Mouse (Mus musculus) limb, embryonic 14.5 days (tissue): ENCODE measurements around the gene Apba3. TPM values are rescaled to one million over a fixed set of nuclear protein-coding genes. Genes with fewer than 3 reads are reported as not detected.

Experiments
- ATAC-seq: fragments of 200-750 bp; cut with Nextera tagmentation; 2 replicates; pipeline ENCODE4 v1.8.0; 2017; ENCODE audit warnings: low read depth, moderate number of reproducible peaks, moderate TSS enrichment; ENCODE audit not compliant: low FRiP score
- DNase-seq: peaks from one replicate; pipeline ENCODE4 v3.0.0-alpha.2; 2015; ENCODE audit warnings: low spot score
- H3K27ac ChIP-seq: fragments of 300-500 bp; sonication (generic); replicated peaks from 2 replicates; pipeline ENCODE4 v1.5.1; 2014; ENCODE audit warnings: low read depth, mild to moderate bottlenecking, low read length, moderate library complexity, mixed read lengths
- H3K27me3 ChIP-seq: fragments of 300-500 bp; sonication (generic); 2 replicates; pipeline ENCODE4 v1.6.1; 2014; ENCODE audit warnings: low read length, mixed read lengths; ENCODE audit not compliant: control insufficient read depth, insufficient read depth
- H3K36me3 ChIP-seq: fragments of 300-500 bp; sonication (generic); 2 replicates; pipeline ENCODE4 v1.6.1; 2014; ENCODE audit warnings: mild to moderate bottlenecking, low read length, moderate library complexity, mixed read lengths; ENCODE audit not compliant: control insufficient read depth, insufficient read depth
- H3K4me1 ChIP-seq: fragments of 300-500 bp; sonication (generic); 2 replicates; pipeline ENCODE4 v1.6.1; 2014; ENCODE audit warnings: antibody characterized with exemption, low read length, mixed read lengths; ENCODE audit not compliant: control insufficient read depth, insufficient read depth
- H3K4me2 ChIP-seq: fragments of 300-500 bp; sonication (generic); replicated peaks from 2 replicates; pipeline ENCODE4 v1.6.1; 2014; ENCODE audit warnings: low read depth, mild to moderate bottlenecking, low read length, moderate library complexity; ENCODE audit not compliant: severe bottlenecking
- H3K4me3 ChIP-seq: fragments of 300-500 bp; sonication (generic); replicated peaks from 2 replicates; pipeline ENCODE4 v1.5.1; 2014; ENCODE audit warnings: low read length
- H3K9ac ChIP-seq: fragments of 300-500 bp; sonication (generic); 2 replicates; pipeline ENCODE4 v1.6.1; 2014; ENCODE audit warnings: mild to moderate bottlenecking, low read depth, low read length, moderate library complexity; ENCODE audit not compliant: severe bottlenecking
- H3K9me3 ChIP-seq: fragments of 300-500 bp; sonication (generic); 2 replicates; pipeline ENCODE4 v1.6.1; 2016; ENCODE audit warnings: low read length; ENCODE audit not compliant: control insufficient read depth
- POLR2A ChIP-seq: fragments of 200-500 bp; IDR thresholded peaks from 2 replicates; pipeline ENCODE4 v1.8.0; 2012; ENCODE audit warnings: inconsistent platforms, mild to moderate bottlenecking, moderate library complexity, borderline replicate concordance; ENCODE audit not compliant: insufficient read depth, insufficient read length; ENCODE audit errors: extremely low read depth
- WGBS: fragments of 180-500 bp; shearing (Covaris S2); extraction: QIAGEN DNeasy Blood & Tissue Kit; methylation state at CpG from one replicate; pipeline ENCODE4 v1.1.7; 2014; 5-methylcytosine and 5-hydroxymethylcytosine counted together
- polyA plus RNA-seq, 2 experiments: library from polyadenylated mRNA; depleted of rRNA in 1 of 2; stranded (reverse) in 1 of 2; unstranded in 1 of 2; fragments of >200 nt; fragmentation: Nextera tagmentation in 1 of 2; extraction: Ambion mirVana in 1 of 2; gene quantifications; 2 replicates each; pipeline versions ENCODE4 v1.2.1 to v1.2.3; 2012 to 2014

Apba3 gene
- polyA plus RNA-seq, 2 experiments = 58.2 to 77.9 TPM

DNA sequence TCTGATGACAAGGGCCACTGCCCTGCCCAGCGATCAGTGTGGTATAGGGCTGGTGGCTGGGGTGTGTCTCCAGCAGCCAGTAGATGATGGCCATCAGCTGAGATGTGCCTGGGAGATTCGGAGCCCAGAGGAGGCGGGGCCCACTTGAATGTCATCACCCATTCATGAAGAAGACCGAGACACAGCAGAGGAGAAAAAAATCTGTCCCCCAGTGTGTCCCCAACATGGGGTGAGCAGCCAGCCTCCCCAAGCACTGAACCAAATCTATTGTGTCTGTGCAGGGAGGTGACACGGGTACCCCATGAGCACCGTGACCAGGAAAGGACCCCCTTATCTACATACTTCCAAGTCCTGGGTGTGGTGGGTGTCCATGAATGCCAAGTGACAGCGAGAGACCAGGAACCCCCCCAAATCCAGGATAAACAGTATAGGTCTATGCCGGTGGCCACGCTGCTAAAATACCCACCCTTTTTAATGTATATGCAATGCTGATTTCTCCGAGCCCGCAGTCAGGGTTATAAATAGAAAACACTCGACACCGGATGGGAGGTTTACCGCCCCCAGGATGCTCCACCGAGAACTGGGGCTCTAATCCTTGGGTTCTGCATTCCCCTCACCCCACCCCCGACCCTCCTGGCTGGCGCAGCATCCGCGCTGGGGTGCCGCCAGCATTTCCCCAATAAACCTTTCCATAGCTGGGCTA is 36.9 kb upstream of the Apba3 start:
- ATAC-seq (no peak), DNase-seq (no peak)
- Histone ChIP-seq H3K9ac (0 out of 2 replicates have a peak overlapping the region, but pooled peaks have one; percentile 12), H3K9me3 (no peaks in the 10 kb centered on the region), H3K4me3 (no peak overlapping the region), H3K36me3 (no peaks in the 10 kb centered on the region), H3K4me1 (peaks cover 12% of the 10 kb centered on the region), H3K27me3 (peaks cover 35% of the 10 kb centered on the region), H3K4me2 (peak overlapping the region; percentile 32), H3K27ac (no peak overlapping the region)
- no peak for TF ChIP-seq POLR2A
- WGBS = 12% methylated on average over 20 of the region's 20 CpGs

DNA sequence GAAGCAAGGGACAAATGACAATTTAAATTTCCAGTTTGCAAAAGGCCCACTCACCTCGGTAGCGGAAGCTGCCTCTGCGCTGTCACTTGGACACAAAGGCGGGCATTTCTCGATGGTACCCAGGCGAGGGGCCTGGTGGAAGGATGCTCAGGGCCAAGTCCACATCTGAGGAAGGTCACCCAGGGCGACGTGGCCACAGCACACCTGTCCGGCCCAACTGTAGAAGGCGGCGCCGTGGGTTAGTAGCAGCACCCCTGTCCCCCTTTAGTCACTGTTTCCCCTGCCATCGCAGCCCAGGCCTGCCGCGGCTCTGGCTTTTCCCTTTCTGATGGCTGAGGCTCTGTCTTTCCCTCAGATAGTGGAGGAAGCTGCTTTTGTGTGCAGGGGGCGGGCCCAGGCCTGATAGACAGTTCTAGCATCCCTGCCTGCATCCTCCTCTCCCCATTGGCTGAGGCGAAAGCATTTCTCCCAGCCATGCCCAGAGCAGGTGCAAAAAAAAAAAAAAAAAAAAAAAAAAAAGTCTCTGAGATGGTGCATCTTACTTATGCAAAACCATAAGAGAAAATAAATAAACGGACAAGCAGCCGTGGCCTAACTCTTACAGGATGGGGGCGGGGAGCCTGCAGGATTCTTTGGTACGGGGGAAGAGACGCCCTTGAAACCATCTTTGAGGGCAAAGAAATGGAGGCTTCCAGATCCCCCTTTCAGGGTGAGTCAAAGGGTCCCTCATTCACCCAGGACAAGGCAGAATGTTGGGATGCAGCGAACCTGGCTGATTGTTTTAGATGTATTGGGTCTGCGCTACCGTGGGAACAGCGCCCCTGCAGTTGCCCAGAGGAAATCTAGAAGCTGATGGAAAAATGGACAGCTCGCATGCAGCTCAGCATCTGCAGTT is 36.1 kb upstream of the Apba3 start, which contains the start of gene Atcay:
Gene Atcay (minus strand): TSS at position 396 of the 895 bp plus-strand sequence.
- H3K27ac ChIP-seq = no peak within 1 kb of the TSS
- H3K4me2 ChIP-seq = peak within 1 kb of the TSS; percentile 32
- 9% methylated on average over 27 of the region's 27 CpGs for WGBS
- H3K27me3 ChIP-seq = peaks cover 35% of the 10 kb centered on the region
- H3K36me3 ChIP-seq = no peaks in the 10 kb centered on the region
- 0 out of 2 replicates have a peak within 1 kb of the TSS, but pooled peaks have one; percentile 12 for H3K9ac ChIP-seq
- 0 out of 2 replicates have a peak, but pooled peaks have one; percentile 23 for ATAC-seq
- H3K4me1 ChIP-seq = peaks cover 12% of the 10 kb centered on the region
- no peak for DNase-seq
- H3K9me3 ChIP-seq = no peaks in the 10 kb centered on the region
- no peak for TF ChIP-seq POLR2A
- H3K4me3 ChIP-seq = 0 out of 2 replicates have a peak within 1 kb of the TSS, but pooled peaks have one; percentile 0

DNA sequence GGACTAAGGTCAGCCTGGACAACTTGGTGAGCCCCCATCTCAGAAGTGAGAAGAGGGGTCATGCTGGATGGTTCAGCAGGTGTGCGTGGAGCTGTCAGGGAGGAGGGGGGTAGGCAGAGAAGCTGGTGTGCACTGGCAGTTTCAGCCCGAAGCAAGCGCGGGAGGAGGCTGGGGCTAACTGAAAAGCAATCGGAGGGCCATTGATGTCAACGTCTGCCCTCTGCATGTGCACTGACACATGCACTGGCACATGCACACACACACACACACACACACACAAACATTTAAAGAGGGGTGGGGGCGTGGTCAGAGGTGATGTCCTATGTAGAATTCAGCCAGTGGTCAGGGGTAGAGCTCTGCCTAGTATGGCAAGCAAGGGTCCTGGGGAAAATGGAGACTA is 35.3 kb upstream of the Apba3 start:
- Histone ChIP-seq H3K9ac (no peak overlapping the region), H3K27me3 (peaks cover 35% of the 10 kb centered on the region), H3K4me1 (peaks cover 12% of the 10 kb centered on the region), H3K27ac (no peak overlapping the region), H3K9me3 (no peaks in the 10 kb centered on the region), H3K4me3 (no peak overlapping the region), H3K4me2 (no peak overlapping the region), H3K36me3 (no peaks in the 10 kb centered on the region; the same call in 1 of the 2 replicates)
- TF ChIP-seq POLR2A = no peak
- DNase-seq (no peak), ATAC-seq (no peak)
- 54% methylated on average over 7 of the region's 7 CpGs for WGBS

DNA sequence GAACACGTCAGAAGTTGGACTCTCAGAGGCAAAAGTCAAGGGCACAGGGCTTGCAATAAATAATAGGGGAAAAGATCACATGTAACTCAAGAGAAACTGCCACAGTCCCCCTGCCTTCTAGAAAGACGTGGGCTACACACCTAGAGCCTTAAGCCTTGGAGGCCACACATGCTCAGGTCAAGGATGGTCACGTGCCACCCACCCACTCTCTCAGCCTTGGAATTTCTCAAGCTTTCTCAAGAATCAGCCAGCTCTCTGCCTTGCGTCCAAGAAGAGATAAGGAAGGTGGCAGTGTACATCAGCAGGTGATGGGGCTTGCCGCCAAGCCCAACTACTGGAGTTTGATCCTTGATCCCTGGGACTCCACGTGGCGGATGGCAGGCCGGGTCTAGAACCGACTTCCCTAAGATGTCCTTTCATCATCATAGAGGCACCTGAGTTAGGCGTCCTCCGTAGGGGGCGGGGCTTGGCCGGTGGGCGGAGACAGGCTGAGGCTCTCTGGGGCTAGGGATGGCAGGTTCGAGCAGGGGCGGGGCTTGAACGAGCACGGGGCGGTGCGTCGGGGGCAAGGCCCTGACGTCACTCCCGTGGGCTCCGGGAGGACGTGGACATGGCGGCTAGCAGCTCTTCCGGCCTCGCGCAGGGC is 34.1 kb upstream of the Apba3 start, which contains the start of gene Zfr2:
Gene Zfr2 (plus strand): TSS at position 576 of the 646 bp plus-strand sequence.
- peak; percentile 88 for ATAC-seq
- Histone ChIP-seq H3K27ac (no peak within 1 kb of the TSS), H3K36me3 (no peaks in the 10 kb centered on the region; the same call in 1 of the 2 replicates), H3K9ac (peak within 1 kb of the TSS; percentile 72), H3K9me3 (no peaks in the 10 kb centered on the region), H3K4me2 (peak within 1 kb of the TSS; percentile 81), H3K4me3 (peak within 1 kb of the TSS; percentile 71), H3K27me3 (peaks cover 35% of the 10 kb centered on the region), H3K4me1 (peaks cover 12% of the 10 kb centered on the region)
- TF ChIP-seq POLR2A = no peak
- WGBS = 11% methylated on average over 29 of the region's 29 CpGs
- DNase-seq = peak; percentile 59

DNA sequence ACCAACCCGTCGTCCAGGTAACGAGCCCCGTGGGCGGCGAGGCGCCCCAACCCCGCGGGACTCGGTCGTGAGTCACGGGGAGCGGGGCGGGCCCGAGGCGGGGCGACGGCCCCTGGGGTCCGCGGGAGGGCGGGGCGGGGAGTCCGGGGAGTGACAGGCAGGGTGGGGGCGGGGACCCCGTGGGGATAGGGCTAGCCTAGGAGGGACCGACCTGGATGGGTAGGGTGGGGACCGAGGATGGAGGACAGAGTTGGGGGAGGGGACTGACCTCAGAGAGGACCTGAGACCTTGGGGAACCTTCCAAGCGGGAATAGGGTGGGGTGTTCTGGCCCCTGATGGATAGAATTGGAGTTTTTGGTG is 33.6 kb upstream of the Apba3 start:
- DNase-seq (no peak), ATAC-seq (peak; percentile 53)
- H3K27me3 ChIP-seq = peaks cover 35% of the 10 kb centered on the region
- no peak for TF ChIP-seq POLR2A
- peak overlapping the region; percentile 72 for H3K9ac ChIP-seq
- H3K27ac ChIP-seq = no peak overlapping the region
- 4% methylated on average over 26 of the region's 28 CpGs for WGBS
- no peaks in the 10 kb centered on the region; the same call in 1 of the 2 replicates for H3K36me3 ChIP-seq
- peak overlapping the region; percentile 71 for H3K4me3 ChIP-seq
- H3K9me3 ChIP-seq = no peaks in the 10 kb centered on the region
- H3K4me1 ChIP-seq = peaks cover 12% of the 10 kb centered on the region
- H3K4me2 ChIP-seq = peak overlapping the region; percentile 81
